Mouse (Mus musculus) brain, embryonic 14.5 days (tissue): ENCODE data around the gene Sorcs2.

Experiments
- CTCF ChIP-seq: fragments of 200-500 bp; IDR thresholded peaks from 2 replicates; pipeline ENCODE4 v1.5.1; 2012; ENCODE audit warnings: inconsistent platforms, mild to moderate bottlenecking, moderate library complexity, borderline replicate concordance; ENCODE audit not compliant: insufficient read depth, insufficient read length; ENCODE audit errors: extremely low read depth
- POLR2A ChIP-seq: fragments of 200-500 bp; IDR thresholded peaks from 2 replicates; pipeline ENCODE4 v1.6.1; 2012; ENCODE audit warnings: mild to moderate bottlenecking, inconsistent platforms, borderline replicate concordance; ENCODE audit not compliant: poor library complexity, insufficient read depth, insufficient read length, severe bottlenecking; ENCODE audit errors: extremely low read depth

DNA sequence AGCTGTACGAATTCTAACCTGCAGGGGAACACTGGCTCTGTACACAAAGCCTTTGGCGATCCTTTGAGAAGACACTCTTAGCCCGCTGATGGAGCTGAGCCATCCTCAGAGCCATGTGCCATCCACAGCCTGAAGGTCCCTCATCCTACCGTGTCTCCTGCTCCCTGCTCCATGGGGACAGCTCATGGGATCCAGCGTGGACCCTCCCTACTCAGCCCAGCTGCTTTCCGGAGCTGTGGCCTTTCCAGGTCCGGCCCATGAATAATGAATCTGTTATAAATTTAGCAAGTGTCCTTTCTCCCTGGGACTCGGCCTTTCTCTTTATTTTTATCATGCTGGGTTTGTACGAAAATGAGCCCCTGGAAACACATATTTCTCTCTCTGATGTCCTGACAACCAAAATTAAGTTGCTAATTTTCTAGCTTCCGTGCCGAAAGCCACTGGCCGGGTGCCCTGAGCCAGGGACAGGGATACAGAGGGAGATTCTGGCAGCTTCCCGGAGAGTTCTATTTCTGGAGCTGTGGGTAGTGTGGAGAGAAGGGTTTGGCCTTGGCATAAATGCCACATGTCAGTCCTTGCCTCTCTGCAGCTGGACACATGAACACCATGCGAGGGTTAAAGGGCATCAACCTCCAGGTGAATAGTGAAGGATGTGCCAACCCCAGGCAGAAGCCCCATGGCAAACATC, 228.8 kb downstream of the Sorcs2 start:
- TF ChIP-seq CTCF, result no peak
- TF ChIP-seq POLR2A, result no peak
